Mouse (Mus musculus): ENCODE measurements around the gene Gnaq. TPM values are rescaled to one million over a fixed set of nuclear protein-coding genes. Genes with fewer than 3 reads are reported as not detected.

Gnaq gene
- polyA plus RNA-seq, 1 experiment from 2014 or later = 18.1 TPM

GRCm38 (mm10) chr19:16325911-16326310 lies 193.3 kb downstream of the Gnaq start:
- H3K4me1 ChIP-seq (replicated peaks; ENCODE audit: control insufficient read depth, insufficient read depth) = no peaks in the 10 kb centered on the region; the same call in 1 of the 2 replicates
- 36% methylated on average over 8 of the region's 8 CpGs for WGBS
- H3K9me3 ChIP-seq (ENCODE audit: control insufficient read depth, low read length) = no peaks in the 10 kb centered on the region
- no peak overlapping the region for H3K4me3 ChIP-seq (ENCODE audit: low read depth, low read length)
- ATAC-seq (ENCODE audit: low FRiP score, low TSS enrichment) (peak; percentile 83), DNase-seq (ENCODE audit: low spot score) (peak; percentile 69)
- no peak for TF ChIP-seq CTCF (IDR thresholded peaks at IDR 0.05; ENCODE audit: low read depth)
- TF ChIP-seq EP300 (optimal IDR thresholded peaks at IDR 0.05) = no peak
- H3K27me3 ChIP-seq (ENCODE audit: control insufficient read depth, insufficient read depth, low read length) = no peaks in the 10 kb centered on the region
- no peaks in the 10 kb centered on the region for H3K36me3 ChIP-seq (ENCODE audit: control insufficient read depth, insufficient read depth, low read length)
- H3K4me2 ChIP-seq (replicated peaks; ENCODE audit: low read depth) = no peak overlapping the region; the same call in 1 of the 2 replicates
- no peak overlapping the region for H3K9ac ChIP-seq (ENCODE audit: low read length)
- H3K27ac ChIP-seq (replicated peaks) = peak overlapping the region; percentile 45; the same call in 1 of the 2 replicates

GRCm38 (mm10) chr19:16327401-16328073 lies 194.9 kb downstream of the Gnaq start:
- no peak for DNase-seq (ENCODE audit: low spot score)
- Histone ChIP-seq H3K4me3 (ENCODE audit: low read depth, low read length) (no peak overlapping the region), H3K36me3 (ENCODE audit: control insufficient read depth, insufficient read depth, low read length) (no peaks in the 10 kb centered on the region), H3K4me2 (replicated peaks; ENCODE audit: low read depth) (no peak overlapping the region), H3K27me3 (ENCODE audit: control insufficient read depth, insufficient read depth, low read length) (no peaks in the 10 kb centered on the region), H3K4me1 (replicated peaks; ENCODE audit: control insufficient read depth, insufficient read depth) (no peaks in the 10 kb centered on the region; the same call in 1 of the 2 replicates), H3K27ac (replicated peaks) (peak overlapping the region; percentile 41), H3K9ac (ENCODE audit: low read length) (no peak overlapping the region), H3K9me3 (ENCODE audit: control insufficient read depth, low read length) (no peaks in the 10 kb centered on the region)
- 71% methylated on average over 10 of the region's 10 CpGs for WGBS
- no peak for TF ChIP-seq CTCF (IDR thresholded peaks at IDR 0.05; ENCODE audit: low read depth)
- no peak for TF ChIP-seq EP300 (optimal IDR thresholded peaks at IDR 0.05)
- ATAC-seq (ENCODE audit: low FRiP score, low TSS enrichment) = no peak

GRCm38 (mm10) chr19:16328074-16328850 lies 195.6 kb downstream of the Gnaq start:
- TF ChIP-seq CTCF (IDR thresholded peaks at IDR 0.05; ENCODE audit: low read depth) (no peak), EP300 (optimal IDR thresholded peaks at IDR 0.05) (no peak)
- DNase-seq (ENCODE audit: low spot score) (peak; percentile 68), ATAC-seq (ENCODE audit: low FRiP score, low TSS enrichment) (no peak)

GRCm38 (mm10) chr19:16329056-16329455 lies 196.4 kb downstream of the Gnaq start:
- TF ChIP-seq CTCF (IDR thresholded peaks at IDR 0.05; ENCODE audit: low read depth) = no peak
- TF ChIP-seq EP300 (optimal IDR thresholded peaks at IDR 0.05) = no peak
- no peak overlapping the region for H3K4me2 ChIP-seq (replicated peaks; ENCODE audit: low read depth)
- H3K27ac ChIP-seq (replicated peaks) = no peak overlapping the region
- DNase-seq (ENCODE audit: low spot score) = no peak
- H3K36me3 ChIP-seq (ENCODE audit: control insufficient read depth, insufficient read depth, low read length) = peaks cover 1% of the 10 kb centered on the region; the same call in 1 of the 2 replicates
- no peak overlapping the region for H3K9ac ChIP-seq (ENCODE audit: low read length)
- no peaks in the 10 kb centered on the region; the same call in 1 of the 2 replicates for H3K4me1 ChIP-seq (replicated peaks; ENCODE audit: control insufficient read depth, insufficient read depth)
- ATAC-seq (ENCODE audit: low FRiP score, low TSS enrichment) = 0 out of 2 replicates have a peak, but pooled peaks have one; percentile 9
- H3K4me3 ChIP-seq (ENCODE audit: low read depth, low read length) = no peak overlapping the region
- H3K27me3 ChIP-seq (ENCODE audit: control insufficient read depth, insufficient read depth, low read length) = no peaks in the 10 kb centered on the region
- H3K9me3 ChIP-seq (ENCODE audit: control insufficient read depth, low read length) = no peaks in the 10 kb centered on the region

More at GRCm38 (mm10) chr19:16328074-16328850, 195.6 kb downstream of the Gnaq start:
- Histone ChIP-seq H3K27me3 (ENCODE audit: control insufficient read depth, insufficient read depth, low read length) (no peaks in the 10 kb centered on the region), H3K9ac (ENCODE audit: low read length) (no peak overlapping the region), H3K4me1 (replicated peaks; ENCODE audit: control insufficient read depth, insufficient read depth) (no peaks in the 10 kb centered on the region; the same call in 1 of the 2 replicates), H3K4me3 (ENCODE audit: low read depth, low read length) (no peak overlapping the region), H3K9me3 (ENCODE audit: control insufficient read depth, low read length) (no peaks in the 10 kb centered on the region), H3K4me2 (replicated peaks; ENCODE audit: low read depth) (no peak overlapping the region), H3K27ac (replicated peaks) (no peak overlapping the region), H3K36me3 (ENCODE audit: control insufficient read depth, insufficient read depth, low read length) (no peaks in the 10 kb centered on the region)
- 53% methylated on average over 7 of the region's 7 CpGs for WGBS

GRCm38 (mm10) chr19:16329648-16330047 lies 197.0 kb downstream of the Gnaq start:
- H3K27ac ChIP-seq (replicated peaks) = no peak overlapping the region
- no peak overlapping the region for H3K4me2 ChIP-seq (replicated peaks; ENCODE audit: low read depth)
- no peaks in the 10 kb centered on the region for H3K27me3 ChIP-seq (ENCODE audit: control insufficient read depth, insufficient read depth, low read length)
- no peak for ATAC-seq (ENCODE audit: low FRiP score, low TSS enrichment)
- no peaks in the 10 kb centered on the region; the same call in 1 of the 2 replicates for H3K4me1 ChIP-seq (replicated peaks; ENCODE audit: control insufficient read depth, insufficient read depth)
- no peak overlapping the region for H3K4me3 ChIP-seq (ENCODE audit: low read depth, low read length)
- no peak overlapping the region for H3K9ac ChIP-seq (ENCODE audit: low read length)
- TF ChIP-seq EP300 (optimal IDR thresholded peaks at IDR 0.05) (no peak), CTCF (IDR thresholded peaks at IDR 0.05; ENCODE audit: low read depth) (no peak)
- no peak for DNase-seq (ENCODE audit: low spot score)
- H3K9me3 ChIP-seq (ENCODE audit: control insufficient read depth, low read length) = no peaks in the 10 kb centered on the region
- WGBS = 88% methylated on average over 6 of the region's 6 CpGs
- H3K36me3 ChIP-seq (ENCODE audit: control insufficient read depth, insufficient read depth, low read length) = peaks cover 3% of the 10 kb centered on the region; the same call in 1 of the 2 replicates
